Mouse (Mus musculus) heart, adult 2 months (tissue): Measurements from ENCODE around the gene Fmo6.

Experiments used
- CTCF ChIP-seq: fragments of 200-600 bp; IDR thresholded peaks from 2 replicates; pipeline ENCODE4 v1.8.1; 2022; ENCODE audit warnings: antibody characterized with exemption, mild to moderate bottlenecking, moderate library complexity
- EP300 ChIP-seq: fragments of 200-500 bp; IDR thresholded peaks from 2 replicates; pipeline ENCODE4 v1.6.1; 2011; ENCODE audit warnings: low read depth, low read length, control low read depth; ENCODE audit not compliant: insufficient read depth

DNA sequence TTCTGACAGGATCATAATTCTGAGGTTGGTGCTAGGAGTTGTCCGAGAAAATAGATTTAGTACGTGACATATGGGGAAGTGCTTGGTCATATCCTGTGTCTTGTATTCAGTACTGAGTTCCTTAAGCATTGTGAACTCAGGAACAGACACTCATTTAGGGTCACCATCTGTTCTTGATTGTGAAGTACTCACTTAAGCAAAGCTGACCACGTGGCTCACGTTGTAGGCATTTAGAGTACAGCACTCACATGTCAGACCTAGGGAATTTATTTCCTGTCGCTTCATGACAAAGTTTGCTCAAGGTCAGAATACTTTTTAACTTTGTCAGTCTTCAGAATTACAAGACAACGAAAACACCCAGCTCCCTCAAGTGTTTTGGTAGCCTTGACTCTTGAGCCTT is 6.4 kb upstream of the Fmo6 start:
- TF ChIP-seq CTCF (no peak), EP300 (no peak)
